Mouse (Mus musculus): ENCODE data around the gene Fam49a. TPM values are rescaled to one million over a fixed set of nuclear protein-coding genes. Genes with fewer than 3 reads are reported as not detected.

Gene Fam49a
- polyA plus RNA-seq, 2 experiments from 2014 or later = 42.3 to 49.8 TPM

- no peak for ATAC-seq
These were observed 102.3 kb downstream of the Fam49a start for GRCm38 (mm10) chr12:12364201-12364600.

GRCm38 (mm10) chr12:12367423-12367822, 105.5 kb downstream of the Fam49a start:
- no peak for ATAC-seq

- peak; percentile 89 for ATAC-seq
These were observed 111.3 kb downstream of the Fam49a start for GRCm38 (mm10) chr12:12373111-12373862.

- no peak for ATAC-seq
These were observed 117.1 kb downstream of the Fam49a start for GRCm38 (mm10) chr12:12379056-12379455.

DNA sequence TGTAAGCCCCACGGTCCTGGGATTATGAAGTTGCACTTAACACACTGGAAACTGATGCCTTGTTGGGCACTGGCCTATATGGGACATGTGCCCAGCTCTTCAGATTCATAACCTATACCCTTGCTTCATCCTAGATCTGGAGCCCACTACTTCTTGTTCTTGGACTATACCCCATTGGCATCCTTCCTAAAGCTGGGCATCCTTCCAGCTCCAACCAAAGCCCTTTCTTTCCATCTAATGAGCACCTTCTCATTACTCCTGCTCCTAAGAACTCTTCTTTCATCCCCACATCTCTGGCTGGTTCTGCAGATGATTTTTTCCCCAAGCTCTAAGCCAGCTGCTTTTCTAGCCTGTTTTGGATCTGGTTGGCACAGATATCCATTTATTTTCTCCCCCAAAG, 127.3 kb downstream of the Fam49a start:
- ATAC-seq = no peak

- ATAC-seq = peak; percentile 78
These were observed 134.3 kb downstream of the Fam49a start for GRCm38 (mm10) chr12:12396224-12396623.

DNA sequence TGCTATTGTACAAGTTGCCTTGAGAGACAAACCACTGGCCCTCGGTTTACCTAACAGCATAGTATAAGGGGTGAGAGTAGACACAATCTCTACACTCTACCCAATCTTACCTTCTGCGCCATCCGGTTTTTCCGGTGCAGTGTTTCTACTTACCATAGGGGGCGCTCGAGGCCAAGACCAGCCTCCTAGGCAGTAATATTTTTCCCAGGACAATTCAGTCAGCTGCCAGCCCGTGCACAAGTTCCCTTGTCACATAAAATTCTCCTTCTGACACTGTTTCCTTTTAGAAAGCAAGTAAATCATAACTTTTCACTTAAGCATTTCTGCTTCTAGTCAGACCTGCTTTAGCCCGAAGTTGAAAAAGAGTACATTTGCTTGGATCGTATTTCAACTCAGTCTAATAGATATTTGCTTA, 139.1 kb downstream of the Fam49a start:
- peak; percentile 81 for ATAC-seq

DNA sequence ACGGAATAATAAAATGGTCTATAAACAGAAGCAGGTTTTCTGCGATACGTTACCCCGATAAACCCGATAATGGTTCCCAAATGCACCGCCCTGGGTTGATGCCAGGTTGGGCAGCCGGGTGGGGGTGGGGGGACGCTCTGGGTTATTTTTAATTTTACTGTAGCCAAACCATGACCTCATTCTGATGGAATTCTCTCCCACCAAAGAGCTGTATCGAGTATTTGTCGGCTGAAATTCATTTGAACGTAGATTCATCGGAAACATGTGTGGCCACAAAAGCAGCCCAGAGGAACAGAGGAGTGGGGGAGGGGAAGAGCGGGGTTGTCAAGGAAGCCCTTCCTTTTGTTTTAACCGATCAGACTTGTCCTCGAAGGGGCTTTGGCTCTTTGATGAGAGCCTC, 139.6 kb downstream of the Fam49a start:
- no peak for ATAC-seq

DNA sequence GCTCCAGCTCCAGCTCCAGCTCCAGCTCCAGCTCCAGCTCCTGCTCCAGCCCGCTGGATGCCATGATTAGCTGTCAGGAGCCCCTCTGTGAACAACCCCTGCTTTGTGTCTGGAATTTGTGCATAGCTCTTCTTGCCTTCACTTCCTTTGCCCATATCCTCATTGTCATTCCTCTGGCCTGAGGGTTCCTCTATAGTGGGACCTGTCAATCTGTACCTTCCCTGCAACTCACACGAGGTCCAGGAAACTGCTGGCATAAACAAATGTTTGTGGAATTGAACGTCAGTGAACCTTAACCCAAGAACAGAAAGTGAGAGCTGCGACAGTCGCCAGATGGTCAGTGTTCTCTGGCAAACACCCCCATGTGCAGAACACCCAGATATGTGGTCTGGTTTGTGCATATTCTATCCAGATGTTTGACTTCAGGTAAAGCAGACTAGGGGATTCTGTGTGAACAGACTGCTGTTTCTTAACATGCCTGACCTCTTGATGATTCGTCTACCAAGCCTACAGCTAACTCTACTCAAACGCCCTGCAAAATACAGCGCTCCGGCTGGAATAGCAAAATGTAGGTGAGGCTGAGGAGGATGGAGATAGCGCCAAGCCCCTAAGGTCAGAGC, 143.7 kb downstream of the Fam49a start:
- ATAC-seq = no peak

DNA sequence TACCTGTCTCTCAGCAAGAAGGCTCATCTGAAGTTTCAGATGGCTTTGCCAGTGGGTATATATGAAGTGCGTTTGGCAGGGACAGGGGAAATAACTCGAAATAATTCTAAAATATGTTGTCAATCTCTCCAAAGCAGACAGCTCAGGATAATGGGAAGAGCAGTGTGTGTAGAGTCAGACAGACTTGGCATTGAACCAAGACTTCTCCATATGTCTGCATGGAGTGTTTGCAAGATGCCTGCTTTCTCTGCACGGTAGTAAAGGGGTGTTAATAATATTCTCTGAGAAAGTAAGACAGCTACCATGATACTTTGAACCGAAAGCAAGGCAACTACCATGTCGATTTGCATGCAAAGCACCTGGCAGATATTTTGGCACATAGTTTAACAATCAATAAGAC, 147.1 kb downstream of the Fam49a start:
- ATAC-seq = no peak

DNA sequence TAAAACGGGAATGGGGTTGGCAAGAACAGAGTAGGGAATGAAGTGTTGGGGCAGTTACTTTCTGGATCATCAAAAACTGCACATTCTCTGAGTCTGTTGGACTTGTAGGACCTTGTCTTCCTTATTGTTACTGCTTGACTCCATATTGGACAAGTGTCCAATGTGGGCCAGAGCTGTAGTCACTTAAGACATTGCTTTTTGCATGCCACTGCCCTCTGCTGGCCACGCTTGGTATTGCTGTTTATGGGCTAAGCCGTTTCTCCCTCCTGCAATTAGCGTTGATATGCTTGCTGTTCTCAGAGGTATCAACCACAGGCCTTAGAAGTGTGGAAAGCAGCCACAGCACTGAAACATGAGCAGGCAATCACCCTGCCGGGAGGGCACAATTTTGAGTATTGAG, 150.7 kb downstream of the Fam49a start:
- ATAC-seq = peak; percentile 84

- ATAC-seq = no peak
These were observed 158.5 kb downstream of the Fam49a start for GRCm38 (mm10) chr12:12420423-12420822.

DNA sequence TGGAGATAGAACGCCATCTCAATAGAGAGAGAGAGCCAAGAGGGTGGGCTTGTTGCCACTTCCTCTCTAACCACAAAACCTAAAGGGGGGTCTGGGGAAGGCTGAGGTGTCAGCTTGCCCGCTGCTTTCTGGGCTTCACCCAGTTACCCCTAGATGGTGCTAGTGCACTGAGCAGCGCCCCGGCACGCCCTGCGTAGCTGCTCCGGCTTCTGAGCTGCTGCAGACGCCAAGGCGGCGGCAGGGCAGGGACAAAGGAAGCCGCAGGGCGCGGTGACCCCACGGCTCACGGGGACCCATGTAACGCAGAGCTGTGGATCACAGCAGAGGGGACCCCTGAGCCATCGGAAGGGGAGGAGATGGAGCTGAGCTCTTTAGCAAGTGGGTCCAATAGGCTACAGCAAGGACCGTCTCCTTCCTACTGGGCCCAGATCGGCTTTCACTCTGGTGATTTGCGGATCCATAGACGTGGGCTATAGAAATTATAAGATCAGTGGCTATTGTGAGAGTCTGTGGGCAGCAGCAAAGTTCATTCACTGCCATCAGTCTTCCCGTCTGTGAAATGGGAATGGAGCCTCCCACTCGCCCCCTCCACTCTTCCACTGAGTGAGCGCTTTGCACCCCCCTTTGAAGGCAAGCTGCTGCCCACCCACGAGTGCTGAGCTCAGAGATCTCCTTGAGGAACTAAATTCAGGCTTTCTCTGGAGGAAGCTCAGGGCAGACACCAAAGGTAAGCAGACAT, 159.1 kb downstream of the Fam49a start:
- peak; percentile 95 for ATAC-seq

- no peak for ATAC-seq
These were observed 159.6 kb downstream of the Fam49a start for GRCm38 (mm10) chr12:12421580-12421878.

- no peak for ATAC-seq
These were observed 163.2 kb downstream of the Fam49a start for GRCm38 (mm10) chr12:12425188-12425587.

DNA sequence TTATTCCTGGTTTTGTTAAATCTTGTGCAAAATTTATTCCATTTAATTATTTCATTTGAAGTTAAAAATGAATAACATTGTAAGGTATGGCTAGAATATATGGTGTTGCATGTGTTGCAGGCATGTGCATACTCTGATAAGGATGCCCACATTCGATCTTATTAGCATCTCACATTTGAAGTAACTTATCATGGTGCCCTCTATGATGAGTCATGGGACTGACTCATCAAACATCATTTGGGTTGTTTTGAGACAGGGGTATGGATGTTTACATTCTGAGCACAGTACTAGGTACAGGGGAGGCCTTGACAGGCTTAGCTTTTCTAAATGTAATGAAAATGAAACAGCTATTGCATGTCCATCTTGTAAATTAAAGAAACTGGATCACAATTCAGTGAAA, 165.3 kb downstream of the Fam49a start:
- no peak for ATAC-seq

GRCm38 (mm10) chr12:12428886-12429285, 166.9 kb downstream of the Fam49a start:
- ATAC-seq = no peak
